Mouse (Mus musculus): Measurements from ENCODE around the gene Cntnap2.

GRCm38 (mm10) chr6:45026011-45026682 lies 33.0 kb upstream of the Cntnap2 start:
- TF ChIP-seq CTCF (conservative IDR thresholded peaks at IDR 0.05; ENCODE audit: low read length): peak; percentile 56
- no peak for TF ChIP-seq POU5F1 (IDR thresholded peaks at IDR 0.05; ENCODE audit: borderline replicate concordance, low read length)
- TF ChIP-seq NANOG (IDR thresholded peaks at IDR 0.05; ENCODE audit: borderline replicate concordance, low read length): no peak
